Mouse (Mus musculus): Measurements from ENCODE around the gene Myo6.

Myo6 gene

DNA sequence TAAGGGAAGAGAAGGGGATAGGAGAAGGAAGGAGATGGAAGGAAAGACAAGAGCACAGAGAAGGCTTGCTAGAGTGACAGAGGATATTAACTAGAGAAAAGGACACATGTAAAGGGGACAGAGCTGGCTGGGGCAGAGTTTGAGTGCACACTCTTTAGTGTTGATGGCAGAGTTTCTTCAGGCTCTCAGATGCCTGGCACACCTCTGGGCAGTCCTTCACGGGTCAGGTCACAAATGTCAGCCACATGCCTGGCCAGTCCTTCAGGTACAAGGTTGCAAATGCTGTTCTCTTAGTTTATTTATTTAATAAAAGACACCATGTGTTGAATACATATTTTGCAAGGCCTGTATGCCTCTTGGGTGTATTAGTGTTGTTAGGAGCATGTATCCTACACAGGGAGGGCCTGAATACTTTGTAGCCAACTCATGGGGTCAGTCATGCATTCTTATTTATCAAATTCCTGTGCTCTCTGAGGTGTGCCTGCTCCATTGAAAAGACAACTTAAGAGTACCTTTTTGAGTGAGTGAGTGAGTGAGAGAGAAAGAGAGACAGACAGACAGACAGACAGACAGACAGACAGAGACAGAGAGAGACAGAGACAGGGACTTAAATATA lies 72.5 kb downstream of the Myo6 start:
- no peak for DNase-seq (ENCODE audit: low spot score in 2 of 2)

DNA sequence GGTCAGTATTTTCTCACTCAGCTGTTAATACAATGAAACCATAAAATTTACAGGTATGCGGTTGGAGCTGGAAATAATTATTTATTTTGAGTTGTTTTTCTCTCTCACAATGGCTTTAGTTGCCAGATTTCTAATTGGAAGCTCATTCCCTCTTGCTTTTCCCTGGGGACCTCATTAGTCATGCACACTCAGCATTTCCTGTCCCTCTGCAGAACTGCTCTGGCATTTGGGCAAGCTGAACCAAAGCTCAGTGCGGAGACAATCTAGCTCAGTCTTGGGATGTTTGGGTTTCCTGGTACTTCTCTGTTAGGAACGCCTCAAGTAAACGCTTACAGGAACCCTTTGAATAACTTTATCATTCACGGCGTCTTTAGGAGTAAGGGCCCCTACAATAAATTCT lies 76.9 kb downstream of the Myo6 start:
- no peak for DNase-seq (ENCODE audit: low spot score in 2 of 2)

DNA sequence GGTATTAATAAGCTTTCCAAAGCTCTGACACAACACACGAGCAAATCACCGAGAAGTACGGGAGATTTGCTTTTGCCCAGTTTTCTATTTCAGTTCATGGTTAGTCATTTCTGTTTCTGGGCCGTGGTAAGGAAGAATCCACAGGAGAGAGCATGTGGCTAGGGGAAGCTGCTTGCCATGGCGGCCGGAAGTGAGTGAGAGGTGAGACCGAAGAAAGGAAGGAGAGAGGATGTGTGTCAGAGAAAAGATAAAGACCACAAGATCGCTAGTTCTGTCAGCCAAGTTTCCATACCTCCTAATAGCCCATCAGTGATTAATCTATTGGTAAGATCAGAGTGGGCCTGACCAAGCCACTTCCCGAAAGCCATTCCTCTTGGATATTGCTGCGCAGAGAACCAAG lies 87.3 kb downstream of the Myo6 start:
- DNase-seq (ENCODE audit: low spot score in 2 of 2), result no peak

DNA sequence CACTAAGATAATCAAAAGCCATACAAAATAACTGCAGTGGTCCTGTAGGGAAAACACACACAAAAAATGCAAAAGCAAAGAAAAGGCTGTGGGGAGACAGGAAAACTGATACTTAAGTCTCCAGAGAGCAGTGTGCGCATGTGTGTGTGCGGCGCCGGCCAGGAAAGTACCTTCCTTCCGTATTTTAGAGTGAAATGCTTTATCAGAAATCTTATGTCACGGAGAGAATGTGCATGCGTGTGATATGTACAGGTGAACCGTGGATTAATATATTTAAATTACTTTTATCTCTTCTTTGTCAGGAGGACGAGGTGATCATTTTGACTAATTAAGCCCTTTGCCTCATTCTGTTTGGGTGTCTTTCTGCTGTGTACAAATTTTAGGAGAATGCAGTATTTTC lies 88.4 kb downstream of the Myo6 start:
- no peak for DNase-seq (ENCODE audit: low spot score in 2 of 2)

DNA sequence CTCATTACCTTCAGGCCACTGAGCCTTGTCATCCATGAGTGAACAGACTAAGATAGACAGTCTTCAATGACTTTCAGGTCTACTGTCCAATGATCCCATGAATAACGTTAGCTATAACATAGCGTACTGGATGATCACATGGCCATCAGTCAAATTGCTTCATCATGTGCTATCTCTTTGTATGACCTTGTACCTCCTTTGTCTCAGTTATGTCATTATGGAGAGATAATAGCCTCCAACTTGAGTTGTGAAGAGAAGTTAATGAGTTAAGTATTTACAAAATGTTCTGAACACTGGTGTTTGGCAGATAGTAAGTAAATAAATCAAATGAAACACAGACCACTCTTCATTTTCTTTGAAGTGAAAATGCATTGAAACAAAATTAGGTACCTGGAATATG lies 91.7 kb downstream of the Myo6 start:
- DNase-seq (ENCODE audit: low spot score in 2 of 2), result no peak

DNA sequence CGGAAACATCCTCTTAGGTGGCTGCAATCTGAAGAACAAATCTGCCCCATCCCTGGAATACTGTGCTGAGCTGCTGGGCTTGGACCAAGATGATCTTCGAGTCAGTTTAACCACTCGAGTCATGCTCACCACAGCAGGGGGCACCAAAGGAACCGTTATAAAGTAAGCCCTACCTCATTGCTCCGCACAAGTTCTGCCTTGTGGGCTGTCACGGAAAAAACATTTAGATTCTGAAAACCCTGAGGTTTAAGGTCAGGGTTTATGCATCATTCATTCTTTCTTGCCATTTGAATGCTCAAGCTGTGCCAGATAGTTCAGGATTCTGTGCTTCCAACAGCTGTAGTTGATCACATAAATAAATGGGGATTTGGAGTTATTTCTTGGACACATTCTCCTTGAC lies 93.6 kb downstream of the Myo6 start:
- no peak for DNase-seq (ENCODE audit: low spot score in 2 of 2)

DNA sequence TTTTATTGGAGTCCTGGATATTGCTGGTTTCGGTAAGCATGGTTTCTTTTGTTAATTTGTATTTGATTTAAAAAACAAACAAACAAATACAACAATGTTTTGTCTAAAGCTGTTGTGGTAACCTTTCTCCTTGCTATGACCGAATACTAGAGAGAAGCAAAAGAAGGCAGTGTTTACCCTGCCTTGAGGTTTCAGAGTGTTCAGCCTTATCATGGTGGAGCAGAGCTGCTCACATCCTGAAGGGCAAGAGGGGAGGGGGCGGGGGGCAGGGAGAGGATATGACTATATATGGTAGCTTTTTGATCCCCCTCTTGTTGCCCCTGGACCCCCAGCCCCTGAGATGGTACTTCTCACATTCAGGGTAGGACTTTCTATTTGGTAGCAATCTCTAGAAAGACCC lies 96.1 kb downstream of the Myo6 start:
- DNase-seq (ENCODE audit: low spot score in 2 of 2), result no peak

DNA sequence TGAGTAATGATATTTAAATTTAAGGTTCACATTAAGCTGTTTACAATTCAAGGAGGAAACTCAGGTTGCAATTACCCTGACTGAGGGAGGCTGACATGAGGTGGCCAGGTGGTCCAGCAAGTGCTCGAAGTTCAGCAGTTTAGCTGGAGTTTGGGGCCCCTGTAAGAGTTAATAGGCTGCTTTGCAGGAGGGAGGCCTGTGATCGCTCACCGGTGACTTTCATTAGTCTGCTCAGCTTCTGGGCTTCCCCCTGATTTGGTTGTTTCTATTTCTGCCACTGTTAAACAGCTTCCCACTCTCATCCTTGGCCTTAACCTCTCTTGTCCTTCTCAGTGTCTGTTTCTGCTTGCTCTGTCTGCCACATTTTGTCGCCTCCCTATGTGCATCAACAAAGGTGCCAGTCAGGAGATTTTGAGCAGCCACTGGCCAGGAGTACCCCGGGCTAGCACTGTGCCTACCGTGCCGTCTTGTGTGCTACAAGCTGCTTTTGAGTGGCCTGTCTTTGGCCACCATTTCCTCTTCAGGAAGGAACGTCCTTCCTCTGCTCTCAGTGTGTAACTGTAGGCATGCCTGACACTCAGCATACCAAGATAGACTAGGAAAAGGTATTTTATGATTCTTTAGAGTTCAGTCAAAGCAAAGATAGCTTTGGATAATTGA lies 97.7 kb downstream of the Myo6 start:
- no peak for DNase-seq (ENCODE audit: low spot score in 2 of 2)

DNA sequence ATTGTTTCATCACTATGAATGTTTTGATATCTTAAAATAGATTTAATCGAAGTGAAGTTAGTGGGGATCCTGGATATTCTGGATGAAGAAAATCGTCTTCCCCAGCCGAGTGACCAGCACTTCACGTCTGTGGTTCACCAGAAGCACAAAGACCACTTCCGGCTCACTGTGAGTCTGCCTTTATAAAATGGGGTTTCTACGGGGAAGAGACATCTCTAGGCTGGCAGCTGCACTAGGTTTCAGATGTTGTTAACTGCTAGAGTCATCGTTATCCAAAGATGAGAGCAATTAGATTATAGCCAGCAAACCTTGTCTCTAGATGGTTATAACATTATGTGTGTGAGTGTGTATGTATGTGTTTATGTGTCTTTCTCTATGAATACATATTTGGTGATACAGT lies 101.3 kb downstream of the Myo6 start:
- DNase-seq (ENCODE audit: low spot score in 2 of 2), result no peak

DNA sequence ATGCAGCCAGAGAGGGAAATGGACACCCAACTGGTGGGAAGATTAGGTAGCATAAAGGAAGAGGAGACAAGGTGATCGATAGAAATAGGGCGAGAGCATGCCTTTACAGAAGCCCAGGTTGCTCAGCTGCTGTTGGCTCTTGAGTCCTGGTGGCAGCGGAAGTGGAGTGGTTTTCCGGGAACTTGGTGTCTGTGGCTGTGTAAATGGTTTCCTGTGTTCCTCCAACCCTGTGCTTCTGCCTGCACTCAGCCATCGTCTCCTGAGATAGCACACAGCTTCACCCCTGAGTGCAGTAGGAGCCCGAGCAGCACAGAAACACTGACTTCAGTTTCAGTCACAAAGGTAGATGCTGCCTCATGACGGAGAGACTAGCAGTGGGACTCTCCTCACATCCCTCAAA lies 101.7 kb downstream of the Myo6 start:
- no peak for DNase-seq (ENCODE audit: low spot score in 2 of 2)

DNA sequence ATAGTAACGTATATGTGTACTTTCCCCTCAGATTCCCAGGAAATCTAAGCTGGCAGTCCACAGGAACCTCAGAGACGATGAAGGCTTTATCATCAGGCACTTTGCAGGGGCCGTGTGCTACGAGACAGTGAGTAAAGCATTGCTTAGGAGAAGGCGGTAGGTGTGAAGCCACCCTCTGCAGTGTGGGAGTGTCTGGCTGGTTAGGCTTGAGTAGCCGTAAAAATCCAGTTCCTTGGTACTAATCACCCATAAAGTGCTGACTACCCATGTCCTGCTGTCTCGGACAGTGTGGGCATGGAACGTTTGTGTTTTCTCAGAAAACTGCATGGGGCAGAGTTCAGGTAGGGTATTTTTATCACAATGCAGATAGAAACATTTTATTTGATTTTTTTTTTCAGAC lies 104.8 kb downstream of the Myo6 start:
- no peak for DNase-seq (ENCODE audit: low spot score in 2 of 2)

DNA sequence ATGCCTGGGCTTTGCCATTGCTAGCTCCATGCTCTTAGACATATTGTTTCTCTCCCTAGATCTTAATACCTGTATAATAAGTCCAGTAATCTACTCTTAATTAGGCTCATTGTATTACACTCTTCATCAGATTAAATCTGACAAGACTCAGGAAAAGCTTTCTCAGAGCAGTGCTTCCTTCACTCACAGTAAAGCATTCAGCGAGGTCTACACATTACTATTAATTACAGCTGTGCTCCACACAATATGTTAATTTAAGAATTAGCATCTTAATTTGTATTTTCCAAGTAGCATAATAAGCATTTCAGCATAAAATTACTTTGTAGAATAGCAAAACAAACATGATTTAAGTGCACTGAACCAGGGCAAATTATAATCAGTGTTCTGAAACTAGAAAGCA lies 108.1 kb downstream of the Myo6 start:
- no peak for DNase-seq (ENCODE audit: low spot score in 2 of 2)

DNA sequence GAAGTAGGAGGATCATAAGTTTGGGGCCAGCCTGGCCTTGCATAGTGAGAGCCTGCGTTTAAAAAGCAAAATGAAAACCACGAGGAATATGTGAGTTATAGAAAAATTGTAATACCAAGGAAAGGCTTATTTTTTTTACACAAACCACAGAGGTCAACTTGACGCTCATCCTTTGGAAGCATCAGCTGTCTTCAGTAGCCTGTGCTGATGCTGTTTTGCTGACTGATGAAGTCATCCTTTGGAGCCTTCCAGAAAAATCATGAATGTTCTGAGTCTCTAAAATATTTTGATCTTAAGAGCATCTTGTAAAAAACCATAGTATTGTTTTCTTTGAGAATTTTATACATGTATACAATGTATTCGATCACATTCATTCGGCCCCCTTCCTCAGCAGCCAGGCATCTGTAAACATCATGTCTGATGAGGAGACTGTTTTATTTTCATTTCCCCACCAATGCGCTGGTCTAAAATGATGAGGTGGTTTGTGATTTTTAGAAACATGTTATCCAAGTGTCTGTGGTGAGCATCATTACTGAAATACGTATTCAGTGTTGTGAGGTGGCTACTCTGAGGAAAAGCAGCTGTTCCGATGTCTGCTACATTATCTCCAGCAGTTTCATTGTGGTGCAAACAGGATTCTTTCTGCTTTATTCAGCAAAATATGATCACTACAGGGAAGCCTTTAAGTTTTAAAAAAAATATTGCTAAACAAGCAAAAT lies 110.4 kb downstream of the Myo6 start:
- DNase-seq (ENCODE audit: low spot score in 2 of 2), result no peak

DNA sequence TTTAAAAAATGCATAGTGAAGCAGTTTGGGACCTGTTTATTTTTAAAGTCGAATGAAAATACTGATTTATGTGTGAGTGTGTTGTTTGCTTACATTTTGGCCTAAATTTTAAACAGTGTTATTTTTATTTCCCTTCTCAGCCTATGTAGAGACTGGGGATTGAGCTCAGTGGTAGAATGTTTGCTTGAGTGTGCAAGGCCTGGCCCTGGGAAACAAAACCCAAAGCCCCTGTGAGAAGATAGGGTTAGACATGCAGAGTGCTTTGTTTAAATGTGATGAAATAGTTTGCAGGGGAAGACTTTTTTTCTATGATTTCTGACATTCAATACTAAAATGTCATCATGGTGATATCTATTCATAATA lies 110.9 kb downstream of the Myo6 start:
- DNase-seq (ENCODE audit: low spot score in 2 of 2), result no peak

DNA sequence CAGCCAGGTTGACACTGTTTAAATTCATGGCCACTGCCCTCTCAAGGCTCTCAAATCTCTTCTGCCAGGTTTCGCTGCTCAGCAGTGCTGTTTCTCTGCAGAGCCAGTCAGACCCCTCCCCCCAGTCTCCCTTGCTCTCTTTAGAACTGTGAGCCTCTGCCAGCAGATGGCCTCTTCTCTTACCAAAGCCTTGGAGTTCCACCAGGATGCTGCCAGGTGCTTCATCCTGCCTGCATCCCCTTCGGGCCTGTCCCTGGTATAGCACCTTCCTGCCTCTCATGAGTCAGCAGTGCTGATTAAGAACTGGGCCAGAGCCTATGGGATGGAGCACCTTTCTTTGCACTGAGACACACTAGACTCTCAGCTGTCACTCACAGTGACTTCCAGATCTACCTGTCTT lies 112.3 kb downstream of the Myo6 start:
- no peak for DNase-seq (ENCODE audit: low spot score in 2 of 2)

DNA sequence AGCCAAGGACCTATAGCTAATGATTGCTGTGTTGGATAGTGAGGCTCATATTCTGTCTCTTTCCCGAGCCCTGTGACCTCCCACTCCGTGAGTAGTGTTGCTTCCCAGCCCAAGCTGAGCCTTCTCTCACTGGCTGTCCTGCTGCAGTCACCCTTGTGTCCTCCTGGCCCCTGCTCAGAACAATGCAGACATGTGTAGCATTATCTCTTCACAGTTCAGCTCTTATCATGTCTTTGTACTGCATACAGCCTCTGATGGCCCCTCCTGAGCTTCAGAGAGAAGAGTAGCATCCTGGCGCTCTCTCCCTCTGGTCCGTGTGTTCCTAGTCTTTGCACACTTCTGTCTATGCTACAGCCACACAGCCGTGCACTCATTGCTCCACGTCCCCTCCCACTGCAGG lies 112.9 kb downstream of the Myo6 start:
- no peak for DNase-seq (ENCODE audit: low spot score in 2 of 2)

DNA sequence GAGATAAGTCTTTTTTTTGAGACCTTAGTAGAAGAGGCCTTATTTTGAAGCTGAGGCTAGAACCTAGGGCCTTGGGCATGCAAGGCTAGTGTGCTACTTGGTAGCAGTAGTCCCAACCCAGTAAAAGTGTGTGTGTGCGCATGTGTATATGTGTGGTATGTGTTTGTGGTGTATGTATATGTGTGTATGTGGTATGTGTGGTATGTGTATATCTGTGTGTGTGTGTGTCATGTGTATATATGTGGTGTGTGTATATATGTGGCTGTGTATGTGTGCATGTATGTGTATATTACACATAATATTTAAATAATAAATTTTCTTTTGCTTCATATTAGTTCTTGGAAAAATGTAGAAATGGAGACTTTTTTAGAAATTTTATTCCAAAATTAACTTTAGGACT lies 115.9 kb downstream of the Myo6 start:
- DNase-seq (ENCODE audit: low spot score in 2 of 2), result no peak

DNA sequence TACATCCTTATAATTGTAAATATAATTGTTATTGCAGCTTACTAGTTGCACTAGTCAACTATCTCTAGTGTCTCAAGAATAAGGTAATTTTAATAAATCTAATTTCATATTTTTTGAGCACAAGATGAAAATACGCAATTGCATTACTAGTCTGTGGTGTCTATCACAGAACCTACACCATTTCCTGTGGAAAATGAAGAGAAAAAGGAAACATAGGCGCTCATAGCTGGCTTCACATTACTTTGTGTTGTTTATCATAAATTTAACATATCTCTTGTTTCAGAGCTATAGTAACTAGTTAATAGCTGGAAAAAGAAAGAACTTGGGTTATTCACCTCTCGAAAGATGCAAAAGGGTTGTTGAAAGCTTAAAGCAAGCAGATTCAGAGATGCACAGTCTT lies 117.6 kb downstream of the Myo6 start:
- no peak for DNase-seq (ENCODE audit: low spot score in 2 of 2)

DNA sequence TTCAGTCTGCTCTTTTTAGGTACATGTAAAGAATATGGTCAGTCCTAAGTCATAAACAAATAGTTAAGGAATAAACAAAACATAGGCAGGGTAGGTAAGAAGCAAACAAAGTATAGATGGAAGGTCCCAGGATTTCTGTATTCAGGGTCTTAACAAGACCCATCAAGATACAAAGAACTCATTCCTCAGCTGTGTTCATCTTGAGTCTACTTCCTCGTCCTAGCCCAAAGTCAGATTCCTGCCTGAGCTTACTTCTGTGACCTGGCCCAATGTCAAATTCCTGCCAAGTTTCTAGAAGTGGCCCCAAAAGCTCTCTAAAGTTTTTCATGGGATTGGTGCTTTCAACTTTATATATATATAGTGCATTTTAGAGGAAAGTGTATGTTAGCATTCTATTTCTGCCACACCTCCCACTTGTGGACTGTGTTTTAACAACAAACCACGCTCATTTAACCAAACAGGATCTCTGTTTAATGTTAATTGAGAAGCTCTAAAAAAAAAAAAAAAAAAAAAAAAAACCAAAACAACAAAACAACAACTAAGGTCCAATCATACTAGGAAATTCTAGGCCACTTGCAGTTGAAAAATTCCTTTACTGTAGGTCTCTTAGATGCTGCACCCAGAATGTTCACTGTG lies 119.8 kb downstream of the Myo6 start:
- no peak for DNase-seq (ENCODE audit: low spot score in 2 of 2)

DNA sequence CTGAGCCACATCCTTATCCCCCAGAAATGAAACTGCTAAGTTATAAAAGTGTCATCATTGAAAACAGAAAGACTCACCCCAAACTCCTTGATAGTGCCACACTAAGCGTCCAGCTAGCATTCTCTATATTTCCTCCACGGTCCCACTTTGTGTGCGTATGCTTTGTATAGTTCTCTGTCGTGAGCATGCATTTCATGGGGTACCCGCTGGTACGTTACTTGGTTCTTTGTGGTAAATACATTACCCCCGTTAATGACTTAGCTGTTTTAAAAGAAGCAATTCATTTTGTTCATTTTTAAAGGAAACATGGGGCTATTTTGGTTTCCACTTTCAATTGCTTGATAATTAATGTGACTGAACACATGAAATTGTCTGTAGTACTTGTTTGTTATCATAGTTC lies 122.0 kb downstream of the Myo6 start:
- DNase-seq (ENCODE audit: low spot score in 2 of 2), result no peak

DNA sequence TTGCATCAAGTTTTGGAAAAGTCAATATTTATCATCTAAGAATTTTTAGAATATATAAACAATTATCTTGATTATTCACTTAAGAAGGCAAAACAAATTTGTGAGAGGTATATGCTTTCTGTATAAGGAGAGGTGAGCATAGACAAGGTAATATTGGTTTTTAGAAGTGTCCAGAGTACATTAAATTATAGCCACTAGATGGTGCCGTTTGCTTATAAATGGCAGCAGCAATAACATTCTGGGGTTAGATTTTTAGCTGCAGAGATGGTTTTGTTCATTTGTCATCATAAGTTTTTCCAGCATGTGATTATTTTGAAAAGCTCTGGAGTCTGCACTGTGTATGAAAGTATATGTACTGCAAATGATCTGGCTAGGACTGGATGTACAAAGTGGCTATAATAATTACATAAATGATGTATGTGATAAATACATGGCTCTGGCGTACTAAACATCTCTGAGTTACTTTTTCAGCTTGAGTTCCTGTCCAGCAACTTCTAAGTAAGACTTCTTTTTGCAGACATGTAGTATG lies 128.3 kb downstream of the Myo6 start:
- DNase-seq (ENCODE audit: low spot score in 2 of 2), result no peak

DNA sequence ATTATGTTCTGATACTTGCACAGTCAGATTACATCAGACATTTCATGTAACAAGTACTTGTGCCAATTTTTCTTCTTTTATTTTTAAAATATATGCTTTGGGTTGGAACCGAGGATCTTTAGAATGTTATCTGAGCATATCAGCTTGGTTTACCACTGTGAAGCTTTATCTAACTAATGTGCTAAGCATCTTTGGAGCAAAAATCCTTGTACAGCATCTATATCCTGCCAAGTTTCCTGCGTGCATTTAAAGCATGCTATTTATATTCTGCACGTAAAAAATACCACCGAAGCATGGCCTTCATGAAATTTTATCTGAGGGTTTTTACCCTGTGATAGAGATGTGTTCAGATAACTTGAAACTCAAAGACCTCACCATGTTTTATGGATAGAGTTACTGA lies 131.3 kb downstream of the Myo6 start:
- no peak for DNase-seq (ENCODE audit: low spot score in 2 of 2)

DNA sequence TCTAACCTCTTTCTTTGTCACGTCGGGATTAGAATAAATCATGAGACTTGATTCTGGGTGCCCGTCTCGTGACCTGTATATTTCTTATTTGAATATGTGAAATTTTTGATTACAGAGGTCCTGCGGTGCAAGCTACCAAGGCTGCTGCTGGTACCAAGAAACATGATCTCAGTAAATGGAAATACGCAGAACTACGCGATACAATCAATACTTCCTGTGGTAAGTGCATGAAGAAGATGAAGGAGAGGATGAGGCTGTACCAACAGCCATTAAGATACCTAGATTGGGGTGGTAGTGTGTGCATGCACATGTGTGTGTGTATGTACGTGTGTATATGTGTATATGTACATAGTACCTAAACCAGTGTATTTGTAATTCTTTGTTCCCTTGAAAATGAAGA lies 134.2 kb downstream of the Myo6 start:
- DNase-seq (ENCODE audit: low spot score in 2 of 2), result no peak

All from right cerebral cortex, postnatal 36 days (tissue).